Mouse (Mus musculus): ENCODE measurements around the gene Mrps17. TPM values are rescaled to one million over a fixed set of nuclear protein-coding genes. Genes with fewer than 3 reads are reported as not detected.
A peak's percentile ranks its signal among the peaks of the same experiment; 100 is the strongest.

Mrps17 gene
- polyA plus RNA-seq, 1 experiment from 2014 or later = 176 TPM

- no peak overlapping the region for H3K27ac ChIP-seq (ENCODE audit: low read depth, low read length)
Measured at GRCm38 (mm10) chr5:129729286-129729685, 14.0 kb downstream of the Mrps17 start.

GRCm38 (mm10) chr5:129730344-129730743, 15.0 kb downstream of the Mrps17 start:
- WGBS = 89% methylated on average over 11 of the region's 11 CpGs
- H3K4me3 ChIP-seq (ENCODE audit: low read length) = no peak overlapping the region
- H3K9ac ChIP-seq (ENCODE audit: low read depth, low read length) = no peak overlapping the region; the same call in 1 of the 2 replicates
- no peaks in the 10 kb centered on the region for H3K9me3 ChIP-seq (ENCODE audit: control insufficient read depth, low read length)
- no peak overlapping the region for H3K4me2 ChIP-seq (ENCODE audit: low read length)
- peak overlapping the region; percentile 29; the same call in 1 of the 2 replicates for H3K27ac ChIP-seq (ENCODE audit: low read depth, low read length)
- no peaks in the 10 kb centered on the region for H3K27me3 ChIP-seq (replicated peaks; ENCODE audit: control insufficient read depth, insufficient read depth, low read length)
- no peak for ATAC-seq
- no peaks in the 10 kb centered on the region for H3K36me3 ChIP-seq (ENCODE audit: control insufficient read depth, insufficient read depth, low read length)
- peaks cover 11% of the 10 kb centered on the region for H3K4me1 ChIP-seq (ENCODE audit: control insufficient read depth, insufficient read depth, low read depth, low read length)

More at GRCm38 (mm10) chr5:129729286-129729685, 14.0 kb downstream of the Mrps17 start:
- H3K4me3 ChIP-seq (ENCODE audit: low read length) = no peak overlapping the region
- H3K27me3 ChIP-seq (replicated peaks; ENCODE audit: control insufficient read depth, insufficient read depth, low read length) = no peaks in the 10 kb centered on the region
- no peaks in the 10 kb centered on the region for H3K9me3 ChIP-seq (ENCODE audit: control insufficient read depth, low read length)
- 64% methylated on average over 11 of the region's 11 CpGs for WGBS
- H3K4me2 ChIP-seq (ENCODE audit: low read length) = no peak overlapping the region
- no peak for ATAC-seq
- H3K4me1 ChIP-seq (ENCODE audit: control insufficient read depth, insufficient read depth, low read depth, low read length) = peaks cover 11% of the 10 kb centered on the region
- H3K9ac ChIP-seq (ENCODE audit: low read depth, low read length) = no peak overlapping the region
- no peaks in the 10 kb centered on the region for H3K36me3 ChIP-seq (ENCODE audit: control insufficient read depth, insufficient read depth, low read length)

- no peaks in the 10 kb centered on the region for H3K36me3 ChIP-seq (ENCODE audit: control insufficient read depth, insufficient read depth, low read length)
- ATAC-seq = no peak
- no peaks in the 10 kb centered on the region for H3K9me3 ChIP-seq (ENCODE audit: control insufficient read depth, low read length)
- no peak overlapping the region for H3K9ac ChIP-seq (ENCODE audit: low read depth, low read length)
- 81% methylated on average over 5 of the region's 5 CpGs for WGBS
- H3K4me1 ChIP-seq (ENCODE audit: control insufficient read depth, insufficient read depth, low read depth, low read length) = peaks cover 8% of the 10 kb centered on the region
- H3K27me3 ChIP-seq (replicated peaks; ENCODE audit: control insufficient read depth, insufficient read depth, low read length) = no peaks in the 10 kb centered on the region
- H3K4me3 ChIP-seq (ENCODE audit: low read length) = no peak overlapping the region
- no peak overlapping the region for H3K4me2 ChIP-seq (ENCODE audit: low read length)
- H3K27ac ChIP-seq (ENCODE audit: low read depth, low read length) = no peak overlapping the region
Measured at GRCm38 (mm10) chr5:129731021-129731420, 15.7 kb downstream of the Mrps17 start.

GRCm38 (mm10) chr5:129740976-129741375, 25.7 kb downstream of the Mrps17 start:
- Histone ChIP-seq H3K27me3 (replicated peaks; ENCODE audit: control insufficient read depth, insufficient read depth, low read length) (no peaks in the 10 kb centered on the region), H3K27ac (ENCODE audit: low read depth, low read length) (no peak overlapping the region), H3K9ac (ENCODE audit: low read depth, low read length) (no peak overlapping the region), H3K36me3 (ENCODE audit: control insufficient read depth, insufficient read depth, low read length) (peaks cover 8% of the 10 kb centered on the region), H3K9me3 (ENCODE audit: control insufficient read depth, low read length) (no peaks in the 10 kb centered on the region), H3K4me1 (ENCODE audit: control insufficient read depth, insufficient read depth, low read depth, low read length) (no peaks in the 10 kb centered on the region), H3K4me3 (ENCODE audit: low read length) (no peak overlapping the region), H3K4me2 (ENCODE audit: low read length) (no peak overlapping the region)
- ATAC-seq = no peak
- WGBS = 100% methylated on average over 1 of the region's 1 CpGs

- Histone ChIP-seq H3K9ac (ENCODE audit: low read depth, low read length) (no peak overlapping the region), H3K36me3 (ENCODE audit: control insufficient read depth, insufficient read depth, low read length) (peaks cover 19% of the 10 kb centered on the region), H3K4me2 (ENCODE audit: low read length) (no peak overlapping the region), H3K27ac (ENCODE audit: low read depth, low read length) (no peak overlapping the region), H3K27me3 (replicated peaks; ENCODE audit: control insufficient read depth, insufficient read depth, low read length) (no peaks in the 10 kb centered on the region), H3K4me3 (ENCODE audit: low read length) (no peak overlapping the region), H3K4me1 (ENCODE audit: control insufficient read depth, insufficient read depth, low read depth, low read length) (no peaks in the 10 kb centered on the region), H3K9me3 (ENCODE audit: control insufficient read depth, low read length) (no peaks in the 10 kb centered on the region)
- no peak for ATAC-seq
- 88% methylated on average over 7 of the region's 7 CpGs for WGBS
Measured at GRCm38 (mm10) chr5:129742903-129743488, 27.7 kb downstream of the Mrps17 start.

GRCm38 (mm10) chr5:129744050-129744449, 28.8 kb downstream of the Mrps17 start:
- Histone ChIP-seq H3K27me3 (replicated peaks; ENCODE audit: control insufficient read depth, insufficient read depth, low read length) (no peaks in the 10 kb centered on the region), H3K4me3 (ENCODE audit: low read length) (no peak overlapping the region), H3K36me3 (ENCODE audit: control insufficient read depth, insufficient read depth, low read length) (peaks cover 19% of the 10 kb centered on the region), H3K9ac (ENCODE audit: low read depth, low read length) (no peak overlapping the region), H3K4me1 (ENCODE audit: control insufficient read depth, insufficient read depth, low read depth, low read length) (no peaks in the 10 kb centered on the region), H3K27ac (ENCODE audit: low read depth, low read length) (no peak overlapping the region), H3K9me3 (ENCODE audit: control insufficient read depth, low read length) (no peaks in the 10 kb centered on the region), H3K4me2 (ENCODE audit: low read length) (no peak overlapping the region)
- WGBS = 86% methylated on average over 6 of the region's 6 CpGs
- no peak for ATAC-seq

GRCm38 (mm10) chr5:129756886-129757285, 41.6 kb downstream of the Mrps17 start:
- H3K4me3 ChIP-seq (ENCODE audit: low read length) = no peak overlapping the region
- no peak for ATAC-seq
- no peaks in the 10 kb centered on the region for H3K9me3 ChIP-seq (ENCODE audit: control insufficient read depth, low read length)
- H3K4me2 ChIP-seq (ENCODE audit: low read length) = no peak overlapping the region
- WGBS = 91% methylated on average over 20 of the region's 20 CpGs
- H3K27ac ChIP-seq (ENCODE audit: low read depth, low read length) = no peak overlapping the region
- H3K27me3 ChIP-seq (replicated peaks; ENCODE audit: control insufficient read depth, insufficient read depth, low read length) = no peaks in the 10 kb centered on the region
- H3K9ac ChIP-seq (ENCODE audit: low read depth, low read length) = no peak overlapping the region
- H3K36me3 ChIP-seq (ENCODE audit: control insufficient read depth, insufficient read depth, low read length) = peaks cover 9% of the 10 kb centered on the region; the same call in 1 of the 2 replicates
- H3K4me1 ChIP-seq (ENCODE audit: control insufficient read depth, insufficient read depth, low read depth, low read length) = no peaks in the 10 kb centered on the region

- no peaks in the 10 kb centered on the region for H3K4me1 ChIP-seq (ENCODE audit: control insufficient read depth, insufficient read depth, low read depth, low read length)
- H3K4me3 ChIP-seq (ENCODE audit: low read length) = no peak overlapping the region
- H3K9ac ChIP-seq (ENCODE audit: low read depth, low read length) = no peak overlapping the region
- H3K9me3 ChIP-seq (ENCODE audit: control insufficient read depth, low read length) = no peaks in the 10 kb centered on the region
- H3K27me3 ChIP-seq (replicated peaks; ENCODE audit: control insufficient read depth, insufficient read depth, low read length) = no peaks in the 10 kb centered on the region
- no peak for ATAC-seq
- H3K36me3 ChIP-seq (ENCODE audit: control insufficient read depth, insufficient read depth, low read length) = peaks cover 7% of the 10 kb centered on the region; the same call in 1 of the 2 replicates
- 92% methylated on average over 13 of the region's 13 CpGs for WGBS
- H3K27ac ChIP-seq (ENCODE audit: low read depth, low read length) = no peak overlapping the region
- H3K4me2 ChIP-seq (ENCODE audit: low read length) = no peak overlapping the region
Measured at GRCm38 (mm10) chr5:129759929-129760480, 44.7 kb downstream of the Mrps17 start.

- H3K4me1 ChIP-seq (ENCODE audit: control insufficient read depth, insufficient read depth, low read depth, low read length) = no peaks in the 10 kb centered on the region
- no peaks in the 10 kb centered on the region for H3K27me3 ChIP-seq (replicated peaks; ENCODE audit: control insufficient read depth, insufficient read depth, low read length)
- 0 out of 2 replicates have a peak overlapping the region, but pooled peaks have one; percentile 5 for H3K9ac ChIP-seq (ENCODE audit: low read depth, low read length)
- 42% methylated on average over 18 of the region's 18 CpGs for WGBS
- peak overlapping the region; percentile 80 for H3K27ac ChIP-seq (ENCODE audit: low read depth, low read length)
- H3K36me3 ChIP-seq (ENCODE audit: control insufficient read depth, insufficient read depth, low read length) = peaks cover 4% of the 10 kb centered on the region; the same call in 1 of the 2 replicates
- ATAC-seq = peak; percentile 96
- H3K9me3 ChIP-seq (ENCODE audit: control insufficient read depth, low read length) = no peaks in the 10 kb centered on the region
- H3K4me3 ChIP-seq (ENCODE audit: low read length) = no peak overlapping the region
- no peak overlapping the region for H3K4me2 ChIP-seq (ENCODE audit: low read length)
Measured at GRCm38 (mm10) chr5:129761865-129762540, 46.7 kb downstream of the Mrps17 start.

Measured in hindbrain, embryonic 16.5 days (tissue).